Mouse (Mus musculus) heart, embryonic 10.5 days (tissue): ENCODE results near the gene Ccni. TPM values are rescaled to one million over a fixed set of nuclear protein-coding genes. Genes with fewer than 3 reads are reported as not detected.
A peak's percentile ranks its signal among the peaks of the same experiment; 100 is the strongest.

Experiments used
- DNase-seq: peaks from one replicate; pipeline ENCODE4 v3.0.0-alpha.2; 2017; ENCODE audit warnings: low spot score
- H3K27ac ChIP-seq: fragments of 300-500 bp; sonication (generic); 2 replicates; pipeline ENCODE4 v1.5.1; 2016; ENCODE audit warnings: mild to moderate bottlenecking
- H3K27me3 ChIP-seq: fragments of 300-500 bp; sonication (generic); 2 replicates; pipeline ENCODE4 v1.6.1; 2016; ENCODE audit warnings: mild to moderate bottlenecking; ENCODE audit not compliant: poor library complexity, insufficient read depth, severe bottlenecking
- H3K36me3 ChIP-seq: fragments of 300-500 bp; sonication (generic); 2 replicates; pipeline ENCODE4 v1.6.1; 2016; ENCODE audit warnings: mild to moderate bottlenecking, moderate library complexity
- H3K4me1 ChIP-seq: fragments of 300-500 bp; sonication (generic); 2 replicates; pipeline ENCODE4 v1.6.1; 2016; ENCODE audit warnings: mild to moderate bottlenecking
- H3K4me3 ChIP-seq: fragments of 300-500 bp; sonication (generic); 2 replicates; pipeline ENCODE4 v1.5.1; 2016; ENCODE audit warnings: mild to moderate bottlenecking, moderate library complexity
- H3K9me3 ChIP-seq: fragments of 300-500 bp; sonication (generic); 2 replicates; pipeline ENCODE4 v1.6.1; 2016; ENCODE audit warnings: mild to moderate bottlenecking, moderate library complexity
- WGBS: fragments of 180-500 bp; shearing (Covaris S2); methylation state at CpG from one replicate; pipeline ENCODE4 v1.1.7; 2016; 5-methylcytosine and 5-hydroxymethylcytosine counted together
- polyA plus RNA-seq: library from polyadenylated mRNA; unstranded; fragments of >200 nt; fragmentation: Nextera tagmentation; extraction: Ambion mirVana; gene quantifications from 2 replicates; pipeline ENCODE4 v1.2.1, GENCODE M21; 2016

Gene Ccni
- polyA plus RNA-seq, 1 experiment from 2014 or later, result 81.4 TPM

GRCm38 (mm10) chr5:93231721-93232120, 25.4 kb upstream of the Ccni start:
- Histone ChIP-seq H3K4me1 (no peaks in the 10 kb centered on the region), H3K27ac (no peak overlapping the region), H3K9me3 (no peaks in the 10 kb centered on the region), H3K36me3 (no peaks in the 10 kb centered on the region), H3K27me3 (0 out of 2 replicates have a peak, but pooled peaks cover 3% of the 10 kb centered on the region), H3K4me3 (no peak overlapping the region)
- 69% methylated on average over 3 of the region's 3 CpGs for WGBS
- DNase-seq, result no peak

GRCm38 (mm10) chr5:93229527-93229926, 23.2 kb upstream of the Ccni start:
- H3K4me1 ChIP-seq, result no peaks in the 10 kb centered on the region
- no peak overlapping the region for H3K4me3 ChIP-seq
- WGBS, result 84% methylated on average over 2 of the region's 2 CpGs
- H3K9me3 ChIP-seq, result no peaks in the 10 kb centered on the region
- H3K36me3 ChIP-seq, result no peaks in the 10 kb centered on the region
- no peak overlapping the region for H3K27ac ChIP-seq
- 0 out of 2 replicates have a peak, but pooled peaks cover 3% of the 10 kb centered on the region for H3K27me3 ChIP-seq
- DNase-seq, result no peak

- H3K27ac ChIP-seq, result no peak overlapping the region
- no peaks in the 10 kb centered on the region for H3K27me3 ChIP-seq
- H3K36me3 ChIP-seq, result no peaks in the 10 kb centered on the region
- no peak for DNase-seq
- no peaks in the 10 kb centered on the region for H3K4me1 ChIP-seq
- H3K9me3 ChIP-seq, result no peaks in the 10 kb centered on the region
- no peak overlapping the region for H3K4me3 ChIP-seq
- 61% methylated on average over 3 of the region's 3 CpGs for WGBS
Measured at GRCm38 (mm10) chr5:93227157-93227556, 20.9 kb upstream of the Ccni start.

- Histone ChIP-seq H3K27ac (no peak overlapping the region), H3K4me1 (no peaks in the 10 kb centered on the region), H3K4me3 (no peak overlapping the region), H3K9me3 (no peaks in the 10 kb centered on the region), H3K36me3 (no peaks in the 10 kb centered on the region), H3K27me3 (no peaks in the 10 kb centered on the region)
- DNase-seq, result no peak
- 62% methylated on average over 2 of the region's 2 CpGs for WGBS
Measured at GRCm38 (mm10) chr5:93224549-93224948, 18.3 kb upstream of the Ccni start.

- Histone ChIP-seq H3K36me3 (no peaks in the 10 kb centered on the region), H3K9me3 (no peaks in the 10 kb centered on the region), H3K27me3 (no peaks in the 10 kb centered on the region), H3K4me3 (no peak overlapping the region), H3K4me1 (no peaks in the 10 kb centered on the region), H3K27ac (no peak overlapping the region)
- 71% methylated on average over 3 of the region's 3 CpGs for WGBS
- no peak for DNase-seq
Measured at GRCm38 (mm10) chr5:93221661-93222060, 15.4 kb upstream of the Ccni start.

GRCm38 (mm10) chr5:93218375-93218774, 12.1 kb upstream of the Ccni start:
- 87% methylated on average over 3 of the region's 3 CpGs for WGBS
- Histone ChIP-seq H3K4me3 (no peak overlapping the region), H3K9me3 (no peaks in the 10 kb centered on the region), H3K4me1 (no peaks in the 10 kb centered on the region), H3K27me3 (no peaks in the 10 kb centered on the region), H3K27ac (no peak overlapping the region), H3K36me3 (no peaks in the 10 kb centered on the region)
- DNase-seq, result no peak

GRCm38 (mm10) chr5:93207555-93207954, 1.3 kb upstream of the Ccni start:
- H3K27ac ChIP-seq, result peak overlapping the region; percentile 98; the same call in 1 of the 2 replicates
- peaks cover 10% of the 10 kb centered on the region; the same call in 1 of the 2 replicates for H3K4me1 ChIP-seq
- 76% methylated on average over 1 of the region's 1 CpGs for WGBS
- no peak overlapping the region; the same call in 1 of the 2 replicates for H3K4me3 ChIP-seq
- no peaks in the 10 kb centered on the region for H3K36me3 ChIP-seq
- H3K9me3 ChIP-seq, result no peaks in the 10 kb centered on the region
- H3K27me3 ChIP-seq, result no peaks in the 10 kb centered on the region
- no peak for DNase-seq

GRCm38 (mm10) chr5:93207006-93207348, 682 bp upstream of the Ccni start:
- no peak for DNase-seq
- Histone ChIP-seq H3K4me1 (peaks cover 10% of the 10 kb centered on the region; the same call in 1 of the 2 replicates), H3K27me3 (no peaks in the 10 kb centered on the region), H3K27ac (peak overlapping the region; percentile 98), H3K36me3 (peaks cover 1% of the 10 kb centered on the region; the same call in 1 of the 2 replicates), H3K4me3 (peak overlapping the region; percentile 91), H3K9me3 (no peaks in the 10 kb centered on the region)
- 8% methylated on average over 6 of the region's 6 CpGs for WGBS

- Histone ChIP-seq H3K27ac (peak overlapping the region; percentile 98), H3K4me3 (peak overlapping the region; percentile 91), H3K9me3 (no peaks in the 10 kb centered on the region), H3K36me3 (peaks cover 15% of the 10 kb centered on the region), H3K4me1 (peaks cover 10% of the 10 kb centered on the region; the same call in 1 of the 2 replicates), H3K27me3 (no peaks in the 10 kb centered on the region)
- under 1% methylated on average over 47 of the region's 63 CpGs for whole genome bisulfite sequencing
- peak; percentile 75 for DNase-seq
Measured at GRCm38 (mm10) chr5:93205371-93206108, 755 bp downstream of the Ccni start.

- no peak overlapping the region for H3K27ac ChIP-seq
- no peak overlapping the region for H3K4me3 ChIP-seq
- peaks cover 5% of the 10 kb centered on the region; the same call in 1 of the 2 replicates for H3K4me1 ChIP-seq
- H3K36me3 ChIP-seq, result peaks cover 49% of the 10 kb centered on the region
- no peak for DNase-seq
- 87% methylated on average over 1 of the region's 1 CpGs for WGBS
- no peaks in the 10 kb centered on the region for H3K9me3 ChIP-seq
- H3K27me3 ChIP-seq, result no peaks in the 10 kb centered on the region
Measured at GRCm38 (mm10) chr5:93201181-93201580, 5.1 kb downstream of the Ccni start.

- DNase-seq, result no peak
- Histone ChIP-seq H3K4me1 (no peaks in the 10 kb centered on the region), H3K4me3 (no peak overlapping the region), H3K9me3 (no peaks in the 10 kb centered on the region), H3K36me3 (peaks cover 54% of the 10 kb centered on the region), H3K27ac (no peak overlapping the region), H3K27me3 (no peaks in the 10 kb centered on the region)
- WGBS, result 81% methylated on average over 3 of the region's 3 CpGs
Measured at GRCm38 (mm10) chr5:93198232-93198631, 8.1 kb downstream of the Ccni start.

- 92% methylated on average over 5 of the region's 5 CpGs for WGBS
- no peaks in the 10 kb centered on the region for H3K4me1 ChIP-seq
- H3K27me3 ChIP-seq, result no peaks in the 10 kb centered on the region
- no peak for DNase-seq
- no peak overlapping the region for H3K4me3 ChIP-seq
- H3K36me3 ChIP-seq, result peaks cover 49% of the 10 kb centered on the region
- no peak overlapping the region for H3K27ac ChIP-seq
- H3K9me3 ChIP-seq, result no peaks in the 10 kb centered on the region
Measured at GRCm38 (mm10) chr5:93190428-93190827, 15.9 kb downstream of the Ccni start.

- H3K9me3 ChIP-seq, result no peaks in the 10 kb centered on the region
- H3K4me3 ChIP-seq, result no peak overlapping the region
- no peaks in the 10 kb centered on the region for H3K27me3 ChIP-seq
- WGBS, result 82% methylated on average over 3 of the region's 3 CpGs
- H3K4me1 ChIP-seq, result no peaks in the 10 kb centered on the region
- H3K27ac ChIP-seq, result no peak overlapping the region
- peaks cover 54% of the 10 kb centered on the region for H3K36me3 ChIP-seq
- no peak for DNase-seq
Measured at GRCm38 (mm10) chr5:93189607-93190006, 16.7 kb downstream of the Ccni start.

GRCm38 (mm10) chr5:93184548-93184947, 21.7 kb downstream of the Ccni start:
- H3K4me1 ChIP-seq, result no peaks in the 10 kb centered on the region
- H3K36me3 ChIP-seq, result peaks cover 76% of the 10 kb centered on the region
- DNase-seq, result no peak
- H3K4me3 ChIP-seq, result no peak overlapping the region
- 84% methylated on average over 6 of the region's 6 CpGs for WGBS
- H3K27ac ChIP-seq, result no peak overlapping the region
- H3K27me3 ChIP-seq, result no peaks in the 10 kb centered on the region
- H3K9me3 ChIP-seq, result no peaks in the 10 kb centered on the region
